ENCODE assay signal across 27 mouse cellular contexts in genomic region chr6:136347631-136348030, GRCm38 (mm10). TPM values are rescaled to one million over a fixed set of nuclear protein-coding genes. Genes with fewer than 3 reads are reported as not detected.
DNase-seq lines count a peak whose midpoint lies in the region; ATAC-seq and TF ChIP-seq lines count a peak whose summit lies in the region.
"Had no signal": no experiment of that assay in that cellular context is flagged by ENCODE, and none has a peak within 500 bp of the region (broad histone marks: within the 10 kb centered on the region; RNA-seq: fewer than 3 reads in every experiment).

No protein-coding gene starts in this region.

- DNase-seq in heart, adult 11 months, result peak; percentile 63
- no peak for DNase-seq in kidney, postnatal 25 days
- DNase-seq in midbrain, embryonic 11.5 days (ENCODE audit: low spot score, missing footprints), result no peak
- DNase-seq in midbrain, postnatal 0 days (ENCODE audit: low spot score), result no peak
- DNase-seq: adrenal gland, adult 8-10 months; adrenal gland, postnatal 36 days; B cell, adult 2 months; cerebellum, adult 11-12 months; cerebellum, adult 2 months; cerebellum, adult 9-10 months; cerebellum, postnatal 10 days; cerebellum, postnatal 25 days had no signal

- H3K4me3 ChIP-seq in heart, embryonic 11.5 days (ENCODE audit: low read depth, low read length), result no peak overlapping the region
- no peak overlapping the region for H3K4me3 ChIP-seq in kidney, embryonic 14.5 days (ENCODE audit: low read length)
- H3K4me3 ChIP-seq in midbrain, embryonic 11.5 days (ENCODE audit: low read depth, low read length), result no peak overlapping the region
- H3K4me3 ChIP-seq in midbrain, postnatal 0 days (ENCODE audit: low read depth, low read length), result no peak overlapping the region
- H3K4me3 ChIP-seq: embryonic facial prominence, embryonic 10.5 days; embryonic facial prominence, embryonic 12.5 days; forebrain, embryonic 13.5 days; forebrain, embryonic 15.5 days had no signal

- H3K27ac ChIP-seq in heart, embryonic 11.5 days (ENCODE audit: low read depth, low read length), result no peak overlapping the region
- no peak overlapping the region for H3K27ac ChIP-seq in kidney, embryonic 14.5 days (ENCODE audit: low read depth, low read length)
- no peak overlapping the region for H3K27ac ChIP-seq in midbrain, embryonic 11.5 days (ENCODE audit: low read depth, low read length)
- H3K27ac ChIP-seq in midbrain, postnatal 0 days (ENCODE audit: low read depth, low read length), result no peak overlapping the region
- H3K27ac ChIP-seq: embryonic facial prominence, embryonic 10.5 days; embryonic facial prominence, embryonic 12.5 days; forebrain, embryonic 13.5 days; forebrain, embryonic 15.5 days had no signal

- H3K36me3 ChIP-seq in heart, embryonic 11.5 days (ENCODE audit: control insufficient read depth, insufficient read depth, low read length), result no peaks in the 10 kb centered on the region
- H3K36me3 ChIP-seq in kidney, embryonic 14.5 days (ENCODE audit: control insufficient read depth, insufficient read depth, low read length), result no peaks in the 10 kb centered on the region
- no peaks in the 10 kb centered on the region for H3K36me3 ChIP-seq in midbrain, embryonic 11.5 days (ENCODE audit: control insufficient read depth, insufficient read depth, low read length)
- H3K36me3 ChIP-seq in midbrain, postnatal 0 days (ENCODE audit: insufficient read depth, low read length), result no peaks in the 10 kb centered on the region
- H3K36me3 ChIP-seq: embryonic facial prominence, embryonic 10.5 days; embryonic facial prominence, embryonic 12.5 days; forebrain, embryonic 15.5 days; G1E had no signal

- 48% methylated on average over 9 of the region's 9 CpGs for WGBS in heart, embryonic 11.5 days (ENCODE audit: insufficient replicate concordance)
- WGBS in kidney, embryonic 14.5 days, result 46% methylated on average over 9 of the region's 9 CpGs
- WGBS in midbrain, embryonic 11.5 days, result 50% methylated on average over 9 of the region's 9 CpGs
- 53% methylated on average over 9 of the region's 9 CpGs for WGBS in midbrain, postnatal 0 days

- no peak for ATAC-seq in heart, embryonic 11.5 days (replicated peaks; ENCODE audit: insufficient number of reproducible peaks, low FRiP score, low TSS enrichment)
- 0 out of 2 replicates have a peak, but pooled peaks have one; percentile 24 for ATAC-seq in kidney, embryonic 14.5 days (ENCODE audit: low FRiP score, low TSS enrichment)
- 0 out of 2 replicates have a peak, but pooled peaks have one; percentile 40 for ATAC-seq in midbrain, embryonic 11.5 days (ENCODE audit: low FRiP score)
- ATAC-seq in midbrain, postnatal 0 days (ENCODE audit: low FRiP score), result no peak
- ATAC-seq: activated CD4-positive, CD25-positive, alpha-beta regulatory T cell, adult 4 months; CD4-positive, CD25-positive, alpha-beta regulatory T cell, adult 4 months; forebrain, embryonic 13.5 days; forebrain, embryonic 15.5 days; Patski had no signal

- no peaks in the 10 kb centered on the region for H3K9me3 ChIP-seq in heart, embryonic 11.5 days (replicated peaks; ENCODE audit: control insufficient read depth, low read length)
- no peaks in the 10 kb centered on the region for H3K9me3 ChIP-seq in kidney, embryonic 14.5 days (ENCODE audit: control insufficient read depth, low read length)
- no peaks in the 10 kb centered on the region for H3K9me3 ChIP-seq in midbrain, embryonic 11.5 days (ENCODE audit: control insufficient read depth, low read length)
- H3K9me3 ChIP-seq in midbrain, postnatal 0 days (ENCODE audit: low read length), result no peaks in the 10 kb centered on the region
- H3K9me3 ChIP-seq: embryonic facial prominence, embryonic 10.5 days; embryonic facial prominence, embryonic 12.5 days; forebrain, embryonic 13.5 days; forebrain, embryonic 15.5 days had no signal

- no peak for TF ChIP-seq CTCF in midbrain, postnatal 0 days (IDR thresholded peaks at IDR 0.05)

- no peak overlapping the region for H3K4me2 ChIP-seq in heart, embryonic 11.5 days
- no peak overlapping the region for H3K4me2 ChIP-seq in kidney, embryonic 14.5 days (replicated peaks; ENCODE audit: low read depth, low read length)
- no peak overlapping the region for H3K4me2 ChIP-seq in midbrain, embryonic 11.5 days
- no peak overlapping the region for H3K4me2 ChIP-seq in midbrain, postnatal 0 days (ENCODE audit: low read depth, low read length, poor library complexity, severe bottlenecking)
- H3K4me2 ChIP-seq: embryonic facial prominence, embryonic 12.5 days; forebrain, embryonic 13.5 days; forebrain, embryonic 15.5 days had no signal

- no peak overlapping the region for H3K9ac ChIP-seq in heart, embryonic 11.5 days (ENCODE audit: low read depth, low read length)
- no peak overlapping the region for H3K9ac ChIP-seq in kidney, embryonic 14.5 days (ENCODE audit: low read depth, low read length)
- no peak overlapping the region for H3K9ac ChIP-seq in midbrain, embryonic 11.5 days (ENCODE audit: low read length)
- H3K9ac ChIP-seq in midbrain, postnatal 0 days (replicated peaks; ENCODE audit: low read length, poor library complexity, severe bottlenecking), result no peak overlapping the region
- H3K9ac ChIP-seq: embryonic facial prominence, embryonic 12.5 days; forebrain, embryonic 13.5 days; forebrain, embryonic 15.5 days had no signal

- H3K27me3 ChIP-seq in heart, embryonic 11.5 days (ENCODE audit: control insufficient read depth, insufficient read depth, low read length), result no peaks in the 10 kb centered on the region
- H3K27me3 ChIP-seq in kidney, embryonic 14.5 days (ENCODE audit: control insufficient read depth, insufficient read depth, low read length), result no peaks in the 10 kb centered on the region
- no peaks in the 10 kb centered on the region for H3K27me3 ChIP-seq in midbrain, embryonic 11.5 days (ENCODE audit: control insufficient read depth, insufficient read depth, low read length)
- H3K27me3 ChIP-seq in midbrain, postnatal 0 days (ENCODE audit: insufficient read depth, low read length), result no peaks in the 10 kb centered on the region
- H3K27me3 ChIP-seq: embryonic facial prominence, embryonic 12.5 days; forebrain, embryonic 13.5 days; forebrain, embryonic 15.5 days had no signal

- no peaks in the 10 kb centered on the region for H3K4me1 ChIP-seq in heart, embryonic 11.5 days (ENCODE audit: control insufficient read depth, insufficient read depth, low read length)
- no peaks in the 10 kb centered on the region for H3K4me1 ChIP-seq in kidney, embryonic 14.5 days (ENCODE audit: control insufficient read depth, insufficient read depth, low read length)
- 0 out of 2 replicates have a peak, but pooled peaks cover 6% of the 10 kb centered on the region for H3K4me1 ChIP-seq in midbrain, embryonic 11.5 days (ENCODE audit: control insufficient read depth, insufficient read depth, low read length)
- H3K4me1 ChIP-seq in midbrain, postnatal 0 days (ENCODE audit: insufficient read depth, low read length), result no peaks in the 10 kb centered on the region
- H3K4me1 ChIP-seq: embryonic facial prominence, embryonic 12.5 days; forebrain, embryonic 13.5 days; forebrain, embryonic 15.5 days had no signal

RNA-seq across cellular contexts. Expression of gene Gm8994, which starts 20.3 kb away (rescaled TPM):
- not detected in 2 replicates for polyA plus RNA-seq in heart, embryonic 11.5 days (2014; fragmentation: Nextera tagmentation; extraction: Ambion mirVana)
- not detected in 2 replicates for polyA plus RNA-seq in kidney, embryonic 14.5 days (2014; fragmentation: Nextera tagmentation; extraction: Ambion mirVana)
- polyA plus RNA-seq in midbrain, embryonic 11.5 days (2014; fragmentation: Nextera tagmentation; extraction: Ambion mirVana), result not detected in 2 replicates
- 0.11 TPM in 1 of 2 replicates, not detected in the other for total RNA-seq in midbrain, postnatal 0 days (2014; rRNA removed)
- polyA plus RNA-seq in midbrain, postnatal 0 days (2015; fragmentation: Nextera tagmentation; extraction: Ambion mirVana), result not detected in 2 replicates
- total RNA-seq: adrenal gland, adult 18-20 months; adrenal gland, adult 8-10 months; adrenal gland, postnatal 14 days; adrenal gland, postnatal 36 days; CH12.LX; G1E had no signal
- polyA plus RNA-seq: activated CD4-positive, CD25-positive, alpha-beta regulatory T cell, adult 4 months; CD4-positive, CD25-positive, alpha-beta regulatory T cell, adult 4 months; embryonic facial prominence, embryonic 10.5 days; embryonic facial prominence, embryonic 12.5 days; embryonic facial prominence, embryonic 14.5 days; forebrain, embryonic 11.5 days; forebrain, embryonic 13.5 days; forebrain, embryonic 15.5 days had no signal

Comparison
In these comparisons a context has a peak if more than half of its experiments do, and no peak if none do; other contexts are left out.
1. ATAC-seq: peak in kidney, embryonic 14.5 days (single experiment) and midbrain, embryonic 11.5 days (single experiment); none in heart, embryonic 11.5 days (single experiment) and midbrain, postnatal 0 days (single experiment).